Mouse (Mus musculus) embryonic facial prominence, embryonic 15.5 days (tissue): ENCODE results near the gene Map3k5. TPM values are rescaled to one million over a fixed set of nuclear protein-coding genes. Genes with fewer than 3 reads are reported as not detected.

Experiments
- ATAC-seq: fragments of 200-750 bp; cut with Nextera tagmentation; 2 replicates; pipeline ENCODE4 v1.8.0; 2017; ENCODE audit warnings: low read depth, moderate TSS enrichment; ENCODE audit not compliant: insufficient number of reproducible peaks, low FRiP score, low TSS enrichment
- H3K27ac ChIP-seq: fragments of 300-500 bp; sonication (generic); replicated peaks from 2 replicates; pipeline ENCODE4 v1.5.1; 2015; ENCODE audit warnings: mild to moderate bottlenecking, inconsistent platforms
- H3K27me3 ChIP-seq: fragments of 300-500 bp; sonication (generic); 2 replicates; pipeline ENCODE4 v1.6.1; 2015; ENCODE audit warnings: inconsistent platforms
- H3K36me3 ChIP-seq: fragments of 300-500 bp; sonication (generic); 2 replicates; pipeline ENCODE4 v1.6.1; 2015; ENCODE audit warnings: mild to moderate bottlenecking, inconsistent platforms
- H3K4me1 ChIP-seq: fragments of 300-500 bp; sonication (generic); 2 replicates; pipeline ENCODE4 v1.6.1; 2015; ENCODE audit warnings: inconsistent platforms
- H3K4me2 ChIP-seq: fragments of 300-500 bp; sonication (generic); replicated peaks from 2 replicates; pipeline ENCODE4 v1.6.1; 2015; ENCODE audit warnings: mild to moderate bottlenecking, inconsistent platforms
- H3K4me3 ChIP-seq: fragments of 300-500 bp; sonication (generic); replicated peaks from 2 replicates; pipeline ENCODE4 v1.5.1; 2015; ENCODE audit warnings: mild to moderate bottlenecking, inconsistent platforms
- H3K9ac ChIP-seq: fragments of 300-500 bp; sonication (generic); 2 replicates; pipeline ENCODE4 v1.6.1; 2015; ENCODE audit warnings: inconsistent platforms
- H3K9me3 ChIP-seq: fragments of 300-500 bp; sonication (generic); replicated peaks from 2 replicates; pipeline ENCODE4 v1.6.1; 2016; ENCODE audit warnings: inconsistent platforms
- WGBS: fragments of 180-500 bp; shearing (Covaris S2); methylation state at CpG from one replicate; pipeline ENCODE4 v1.1.7; 2015; 5-methylcytosine and 5-hydroxymethylcytosine counted together
- polyA plus RNA-seq: library from polyadenylated mRNA; unstranded; fragments of >200 nt; fragmentation: Nextera tagmentation; extraction: Ambion mirVana; gene quantifications from 2 replicates; pipeline ENCODE4 v1.2.1, GENCODE M21; 2015

The Map3k5 gene
- polyA plus RNA-seq, 1 experiment from 2014 or later: 2.1 TPM

DNA sequence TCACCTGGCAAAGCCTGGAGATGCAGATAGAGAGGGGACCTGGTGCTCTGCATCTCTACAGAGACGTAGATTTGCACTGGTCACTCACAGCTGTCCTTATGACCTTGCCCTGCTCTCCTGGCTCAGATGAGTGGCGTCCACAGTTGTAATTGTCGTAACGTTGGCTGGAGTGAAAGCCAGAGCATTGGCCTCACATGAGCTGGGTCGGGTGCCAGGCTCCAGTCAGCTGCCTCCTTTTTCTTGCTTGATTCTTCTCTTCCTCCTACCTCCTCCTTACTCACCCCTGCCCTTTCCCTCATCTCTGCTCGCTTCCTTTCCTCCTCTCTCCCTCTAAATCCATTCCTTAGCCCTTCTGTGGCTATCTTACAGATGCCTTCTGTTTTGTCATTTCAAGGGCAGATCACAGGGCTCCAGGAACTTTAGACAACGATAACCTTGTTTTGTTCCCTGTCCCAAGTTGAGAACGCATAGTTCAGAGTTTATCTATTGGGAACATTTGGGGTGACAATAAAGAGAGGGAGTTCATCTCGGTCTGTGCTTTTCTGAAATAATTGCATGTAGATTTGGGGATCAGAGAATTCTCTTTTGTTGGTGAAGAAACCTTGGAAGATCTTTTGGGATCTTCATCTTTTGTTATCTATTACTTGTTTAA lies 130.4 kb downstream of the Map3k5 start:
- H3K9ac ChIP-seq: no peak overlapping the region

GRCm38 (mm10) chr10:20066069-20066665 lies 131.9 kb downstream of the Map3k5 start:
- 67% methylated on average over 1 of the region's 1 CpGs for WGBS
- ATAC-seq: no peak
- Histone ChIP-seq H3K4me3 (no peak overlapping the region), H3K9me3 (no peaks in the 10 kb centered on the region), H3K4me1 (no peaks in the 10 kb centered on the region), H3K27ac (no peak overlapping the region), H3K36me3 (no peaks in the 10 kb centered on the region), H3K9ac (no peak overlapping the region), H3K4me2 (no peak overlapping the region), H3K27me3 (no peaks in the 10 kb centered on the region)

More for the DNA sequence above, 130.4 kb downstream of the Map3k5 start:
- ATAC-seq: no peak
- Histone ChIP-seq H3K27ac (no peak overlapping the region), H3K4me1 (no peaks in the 10 kb centered on the region), H3K4me3 (no peak overlapping the region), H3K9me3 (no peaks in the 10 kb centered on the region), H3K4me2 (no peak overlapping the region), H3K36me3 (no peaks in the 10 kb centered on the region), H3K27me3 (no peaks in the 10 kb centered on the region)
- 81% methylated on average over 9 of the region's 9 CpGs for WGBS

- Histone ChIP-seq H3K4me1 (no peaks in the 10 kb centered on the region), H3K27me3 (no peaks in the 10 kb centered on the region), H3K27ac (no peak overlapping the region), H3K4me3 (no peak overlapping the region), H3K36me3 (no peaks in the 10 kb centered on the region), H3K9ac (no peak overlapping the region), H3K4me2 (no peak overlapping the region), H3K9me3 (no peaks in the 10 kb centered on the region)
- no peak for ATAC-seq
- WGBS: 91% methylated on average over 11 of the region's 11 CpGs
These were observed 135.6 kb downstream of the Map3k5 start for GRCm38 (mm10) chr10:20069771-20070460.

- no peak overlapping the region for H3K27ac ChIP-seq
- no peak overlapping the region for H3K9ac ChIP-seq
- H3K9me3 ChIP-seq: no peaks in the 10 kb centered on the region
- no peak for ATAC-seq
- H3K4me3 ChIP-seq: no peak overlapping the region
- H3K36me3 ChIP-seq: no peaks in the 10 kb centered on the region
- 79% methylated on average over 14 of the region's 14 CpGs for WGBS
- no peaks in the 10 kb centered on the region for H3K4me1 ChIP-seq
- H3K4me2 ChIP-seq: no peak overlapping the region
- no peaks in the 10 kb centered on the region for H3K27me3 ChIP-seq
These were observed 136.4 kb downstream of the Map3k5 start for GRCm38 (mm10) chr10:20070576-20071109.

DNA sequence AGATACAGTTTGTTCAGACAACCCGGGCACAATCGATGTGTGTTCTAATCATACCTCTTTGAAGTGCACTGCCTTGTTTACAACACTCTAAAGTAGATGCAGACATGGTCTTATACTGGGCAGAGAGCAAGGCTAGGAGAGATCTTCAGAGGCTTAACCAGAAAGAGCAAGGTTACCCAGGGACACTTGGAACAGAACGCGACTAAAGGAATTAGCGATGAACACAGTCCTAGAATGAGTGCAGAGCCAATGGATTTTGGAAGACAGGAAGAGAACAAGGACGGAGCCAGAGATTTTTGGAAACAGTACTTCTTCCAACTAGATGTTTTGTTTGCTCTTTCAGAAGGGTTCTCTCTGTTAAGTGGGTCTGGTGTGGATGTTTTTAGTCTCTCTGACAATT lies 137.4 kb downstream of the Map3k5 start:
- H3K9ac ChIP-seq: no peak overlapping the region
- no peaks in the 10 kb centered on the region for H3K36me3 ChIP-seq
- no peaks in the 10 kb centered on the region for H3K4me1 ChIP-seq
- no peak for ATAC-seq
- no peaks in the 10 kb centered on the region for H3K9me3 ChIP-seq
- no peak overlapping the region for H3K4me3 ChIP-seq
- no peak overlapping the region for H3K4me2 ChIP-seq
- 82% methylated on average over 6 of the region's 6 CpGs for WGBS
- no peaks in the 10 kb centered on the region for H3K27me3 ChIP-seq
- H3K27ac ChIP-seq: no peak overlapping the region

DNA sequence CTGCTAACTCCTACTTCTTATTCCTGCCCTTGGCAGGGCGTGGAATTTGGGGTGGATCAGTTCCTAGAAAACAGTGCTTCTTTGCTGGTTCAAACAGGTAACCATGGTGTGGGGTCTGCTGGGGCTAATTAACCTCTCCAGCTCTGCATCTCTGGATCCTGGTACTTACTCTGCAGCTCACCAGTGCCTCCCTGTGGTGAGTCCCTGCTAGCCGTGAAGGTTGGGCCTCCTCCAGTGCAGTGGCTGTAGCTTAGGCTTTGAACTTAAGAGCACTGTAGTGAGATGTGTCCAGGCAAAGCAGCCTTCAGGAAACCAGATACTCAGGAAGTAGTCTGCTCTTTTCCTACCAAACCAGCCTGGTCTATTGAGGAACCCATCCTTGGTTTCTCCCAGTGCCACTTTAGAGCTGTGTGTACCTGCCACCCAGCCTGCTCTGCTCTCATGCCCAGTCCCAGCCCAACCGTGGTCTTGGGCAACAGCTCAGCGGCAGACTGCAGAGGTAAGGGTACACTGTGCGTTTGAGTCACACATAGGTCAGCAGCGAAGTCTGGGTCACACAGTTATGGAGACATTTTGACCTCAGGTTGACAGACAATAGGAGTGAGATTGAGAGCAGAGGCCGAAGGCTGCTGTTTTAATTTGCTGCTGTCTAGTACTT lies 139.1 kb downstream of the Map3k5 start:
- ATAC-seq: no peak
- H3K9me3 ChIP-seq: no peaks in the 10 kb centered on the region
- no peaks in the 10 kb centered on the region for H3K36me3 ChIP-seq

GRCm38 (mm10) chr10:20076541-20077469 lies 142.5 kb downstream of the Map3k5 start:
- ATAC-seq: no peak
- 72% methylated on average over 13 of the region's 13 CpGs for WGBS
- Histone ChIP-seq H3K27ac (no peak overlapping the region), H3K27me3 (no peaks in the 10 kb centered on the region), H3K9me3 (no peaks in the 10 kb centered on the region), H3K4me1 (no peaks in the 10 kb centered on the region), H3K4me3 (no peak overlapping the region), H3K9ac (no peak overlapping the region), H3K36me3 (no peaks in the 10 kb centered on the region), H3K4me2 (no peak overlapping the region)

More for the DNA sequence above, 139.1 kb downstream of the Map3k5 start:
- WGBS: 61% methylated on average over 7 of the region's 7 CpGs
- Histone ChIP-seq H3K4me3 (no peak overlapping the region), H3K9ac (no peak overlapping the region), H3K4me2 (no peak overlapping the region), H3K4me1 (no peaks in the 10 kb centered on the region), H3K27ac (no peak overlapping the region), H3K27me3 (no peaks in the 10 kb centered on the region)

DNA sequence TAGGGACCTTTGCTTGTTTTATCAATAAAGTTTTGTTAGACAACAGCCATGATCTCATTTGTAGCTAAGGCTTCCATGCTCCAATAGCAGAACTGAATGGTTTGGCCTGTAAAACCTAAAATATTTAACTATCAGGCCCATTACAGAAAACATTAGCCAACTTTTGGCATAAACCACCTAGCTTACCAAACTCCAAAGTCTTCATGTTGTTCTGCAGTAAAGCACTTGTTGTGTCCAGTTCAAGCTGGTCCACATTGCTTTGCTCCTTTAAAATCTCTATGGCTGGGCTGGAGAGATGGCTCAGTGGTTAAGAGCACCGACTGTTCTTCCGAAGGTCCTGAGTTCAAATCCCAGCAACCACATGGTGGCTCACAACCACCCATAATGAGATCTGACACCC lies 144.1 kb downstream of the Map3k5 start:
- no peak for ATAC-seq
- Histone ChIP-seq H3K27me3 (no peaks in the 10 kb centered on the region), H3K4me3 (no peak overlapping the region), H3K27ac (no peak overlapping the region), H3K36me3 (no peaks in the 10 kb centered on the region), H3K4me1 (no peaks in the 10 kb centered on the region), H3K9ac (no peak overlapping the region), H3K4me2 (no peak overlapping the region), H3K9me3 (no peaks in the 10 kb centered on the region)
- 97% methylated on average over 2 of the region's 2 CpGs for WGBS

- Histone ChIP-seq H3K4me1 (no peaks in the 10 kb centered on the region), H3K9ac (no peak overlapping the region), H3K27me3 (no peaks in the 10 kb centered on the region), H3K9me3 (no peaks in the 10 kb centered on the region), H3K4me3 (no peak overlapping the region), H3K36me3 (no peaks in the 10 kb centered on the region), H3K27ac (no peak overlapping the region), H3K4me2 (no peak overlapping the region)
- 76% methylated on average over 2 of the region's 2 CpGs for WGBS
- ATAC-seq: no peak
These were observed 153.6 kb downstream of the Map3k5 start for GRCm38 (mm10) chr10:20087841-20088240.

- H3K36me3 ChIP-seq: no peaks in the 10 kb centered on the region
- H3K27me3 ChIP-seq: no peaks in the 10 kb centered on the region
- no peak overlapping the region for H3K4me3 ChIP-seq
- no peaks in the 10 kb centered on the region for H3K9me3 ChIP-seq
- no peak overlapping the region for H3K27ac ChIP-seq
- no peaks in the 10 kb centered on the region for H3K4me1 ChIP-seq
- no peak overlapping the region for H3K9ac ChIP-seq
- no peak for ATAC-seq
- 61% methylated on average over 3 of the region's 3 CpGs for WGBS
- H3K4me2 ChIP-seq: no peak overlapping the region
These were observed 154.8 kb downstream of the Map3k5 start for GRCm38 (mm10) chr10:20089026-20089425.
